13 mouse cellular contexts compared by ENCODE assay signal in genomic region chr17:67866026-67866425, GRCm38 (mm10).
DNase-seq lines count a peak whose midpoint lies in the region; ATAC-seq lines count a peak whose summit lies in the region.
"Had no signal": no experiment of that assay in that cellular context is flagged by ENCODE, and none has a peak within 500 bp of the region (broad histone marks: within the 10 kb centered on the region; RNA-seq: fewer than 3 reads in every experiment).

No protein-coding gene starts in this region.

- H3K4me2 ChIP-seq in forebrain, embryonic 14.5 days (ENCODE audit: low read length): no peak overlapping the region
- no peak overlapping the region for H3K4me2 ChIP-seq in forebrain, embryonic 12.5 days
- no peak overlapping the region for H3K4me2 ChIP-seq in kidney, embryonic 15.5 days
- no peak overlapping the region for H3K4me2 ChIP-seq in stomach, embryonic 15.5 days
- H3K4me2 ChIP-seq: liver, embryonic 11.5 days; neural tube, embryonic 12.5 days had no signal

- no peak overlapping the region for H3K9ac ChIP-seq in forebrain, embryonic 14.5 days (ENCODE audit: low read length)
- no peak overlapping the region for H3K9ac ChIP-seq in forebrain, embryonic 12.5 days
- H3K9ac ChIP-seq in kidney, embryonic 15.5 days: no peak overlapping the region
- no peak overlapping the region for H3K9ac ChIP-seq in stomach, embryonic 15.5 days
- H3K9ac ChIP-seq: neural tube, embryonic 12.5 days had no signal

- no peak for ATAC-seq in forebrain, embryonic 14.5 days
- no peak for ATAC-seq in forebrain, embryonic 12.5 days (ENCODE audit: low FRiP score)
- ATAC-seq in kidney, embryonic 15.5 days (replicated peaks; ENCODE audit: low FRiP score): no peak
- no peak for ATAC-seq in stomach, embryonic 15.5 days (ENCODE audit: insufficient read depth, low FRiP score, low read depth)
- ATAC-seq: intestine, postnatal 0 days had no signal

- peaks cover 3% of the 10 kb centered on the region; the same call in 1 of the 2 replicates for H3K4me1 ChIP-seq in forebrain, embryonic 14.5 days (ENCODE audit: control insufficient read depth, insufficient read depth, low read length)
- no peaks in the 10 kb centered on the region; the same call in 1 of the 2 replicates for H3K4me1 ChIP-seq in forebrain, embryonic 12.5 days
- H3K4me1 ChIP-seq in kidney, embryonic 15.5 days: peaks cover 16% of the 10 kb centered on the region
- H3K4me1 ChIP-seq in limb, embryonic 10.5 days: peaks cover 24% of the 10 kb centered on the region
- H3K4me1 ChIP-seq in stomach, embryonic 15.5 days: no peaks in the 10 kb centered on the region
- H3K4me1 ChIP-seq: midbrain, embryonic 10.5 days; neural tube, embryonic 12.5 days had no signal

- peak; percentile 35 for DNase-seq in forebrain, embryonic 14.5 days (ENCODE audit: low spot score)
- DNase-seq in kidney, adult 11 months: no peak
- DNase-seq in limb, embryonic 10.5 days (ENCODE audit: low spot score): no peak
- DNase-seq in ovary, postnatal 36 days (ENCODE audit: low spot score): no peak
- no peak for DNase-seq in adrenal gland, postnatal 25 days
- DNase-seq: right cerebral cortex, adult 18-20 months had no signal

- no peak overlapping the region for H3K27ac ChIP-seq in forebrain, embryonic 14.5 days (ENCODE audit: low read depth, low read length)
- H3K27ac ChIP-seq in forebrain, embryonic 12.5 days: no peak overlapping the region
- peak overlapping the region; percentile 70; the same call in 1 of the 2 replicates for H3K27ac ChIP-seq in kidney, embryonic 15.5 days
- peak overlapping the region; percentile 88 for H3K27ac ChIP-seq in limb, embryonic 10.5 days
- H3K27ac ChIP-seq in stomach, embryonic 15.5 days: 0 out of 2 replicates have a peak overlapping the region, but pooled peaks have one; percentile 8
- H3K27ac ChIP-seq: midbrain, embryonic 10.5 days; neural tube, embryonic 12.5 days had no signal

- no peak overlapping the region for H3K4me3 ChIP-seq in forebrain, embryonic 14.5 days (ENCODE audit: low read depth, low read length)
- no peak overlapping the region for H3K4me3 ChIP-seq in forebrain, embryonic 12.5 days (replicated peaks)
- no peak overlapping the region for H3K4me3 ChIP-seq in kidney, embryonic 15.5 days (replicated peaks)
- no peak overlapping the region for H3K4me3 ChIP-seq in limb, embryonic 10.5 days
- H3K4me3 ChIP-seq in stomach, embryonic 15.5 days (replicated peaks): no peak overlapping the region
- H3K4me3 ChIP-seq: midbrain, embryonic 10.5 days; neural tube, embryonic 12.5 days had no signal

- WGBS in forebrain, embryonic 14.5 days: 61% methylated on average over 9 of the region's 9 CpGs
- 76% methylated on average over 9 of the region's 9 CpGs for WGBS in forebrain, embryonic 12.5 days
- 52% methylated on average over 9 of the region's 9 CpGs for WGBS in kidney, embryonic 15.5 days
- WGBS in limb, embryonic 10.5 days: 52% methylated on average over 9 of the region's 9 CpGs
- WGBS in stomach, embryonic 15.5 days: 71% methylated on average over 9 of the region's 9 CpGs

- no peaks in the 10 kb centered on the region for H3K9me3 ChIP-seq in forebrain, embryonic 14.5 days (replicated peaks; ENCODE audit: control insufficient read depth, low read length)
- H3K9me3 ChIP-seq in forebrain, embryonic 12.5 days: no peaks in the 10 kb centered on the region
- H3K9me3 ChIP-seq in kidney, embryonic 15.5 days (replicated peaks): no peaks in the 10 kb centered on the region
- H3K9me3 ChIP-seq in limb, embryonic 10.5 days (replicated peaks): no peaks in the 10 kb centered on the region
- no peaks in the 10 kb centered on the region for H3K9me3 ChIP-seq in stomach, embryonic 15.5 days
- H3K9me3 ChIP-seq: midbrain, embryonic 10.5 days; neural tube, embryonic 12.5 days had no signal

- H3K36me3 ChIP-seq in forebrain, embryonic 14.5 days (ENCODE audit: control insufficient read depth, insufficient read depth, low read length): no peaks in the 10 kb centered on the region
- H3K36me3 ChIP-seq in forebrain, embryonic 12.5 days (replicated peaks): 0 out of 2 replicates have a peak, but pooled peaks cover 5% of the 10 kb centered on the region
- H3K36me3 ChIP-seq in kidney, embryonic 15.5 days: peaks cover 40% of the 10 kb centered on the region
- H3K36me3 ChIP-seq in limb, embryonic 10.5 days: peaks cover 77% of the 10 kb centered on the region
- H3K36me3 ChIP-seq in stomach, embryonic 15.5 days: peaks cover 12% of the 10 kb centered on the region; the same call in 1 of the 2 replicates

- H3K27me3 ChIP-seq in forebrain, embryonic 14.5 days (replicated peaks; ENCODE audit: control insufficient read depth, insufficient read depth, low read length): no peaks in the 10 kb centered on the region
- H3K27me3 ChIP-seq in forebrain, embryonic 12.5 days: no peaks in the 10 kb centered on the region
- no peaks in the 10 kb centered on the region for H3K27me3 ChIP-seq in kidney, embryonic 15.5 days
- H3K27me3 ChIP-seq in limb, embryonic 10.5 days (ENCODE audit: low read depth, poor library complexity, severe bottlenecking): no peaks in the 10 kb centered on the region
- H3K27me3 ChIP-seq in stomach, embryonic 15.5 days (replicated peaks): no peaks in the 10 kb centered on the region
- H3K27me3 ChIP-seq: neural tube, embryonic 12.5 days had no signal

Comparison
In these comparisons a context has a peak if more than half of its experiments do, and no peak if none do; other contexts are left out.
1. H3K27ac ChIP-seq: peak in kidney, embryonic 15.5 days (single experiment), limb, embryonic 10.5 days (single experiment) and stomach, embryonic 15.5 days (single experiment); none in forebrain, embryonic 14.5 days (single experiment) and forebrain, embryonic 12.5 days (single experiment).